Mouse (Mus musculus): ENCODE data around the gene Zfp710.

- TF ChIP-seq ZC3H11A (IDR thresholded peaks at IDR 0.05; ENCODE audit: borderline replicate concordance, low read depth, low read length), result no peak
- no peak for TF ChIP-seq MAFK (IDR thresholded peaks at IDR 0.05; ENCODE audit: insufficient read depth, low read depth, low read length)
- TF ChIP-seq CHD2 (IDR thresholded peaks at IDR 0.05; ENCODE audit: low read depth, low read length), result no peak
These were observed 99.1 kb downstream of the Zfp710 start for GRCm38 (mm10) chr7:80123672-80124071.

All from ES-E14 (cell line).